In the genomic region with DNA sequence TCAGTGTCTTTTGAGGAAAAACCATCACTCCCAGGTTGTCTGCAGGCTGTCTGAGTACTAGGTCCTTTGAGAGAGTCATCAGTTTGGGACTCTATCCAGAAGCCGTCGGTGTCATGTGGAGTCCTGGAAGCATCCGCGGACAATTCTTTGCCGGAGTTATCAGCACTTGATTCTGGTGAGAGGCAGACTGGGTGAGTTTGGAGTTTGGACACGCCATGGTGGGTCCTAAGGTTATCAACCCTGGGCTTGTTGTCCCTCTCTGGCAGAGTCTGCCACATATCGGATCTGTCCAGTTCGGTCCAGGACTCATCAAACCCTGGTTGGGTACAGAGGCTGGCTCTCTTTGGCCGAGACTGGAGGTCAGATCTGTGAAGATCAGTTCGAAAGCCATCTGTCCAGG, we compare ENCODE assay signal across 8 mouse cellular contexts. TPM values are rescaled to one million over a fixed set of nuclear protein-coding genes. Genes with fewer than 3 reads are reported as not detected.
A peak's percentile ranks its signal among the peaks of the same experiment; 100 is the strongest.
DNase-seq lines count a peak whose midpoint lies in the region; ATAC-seq and TF ChIP-seq lines count a peak whose summit lies in the region.

No protein-coding gene starts in this region.

- H3K36me3 ChIP-seq in lung, embryonic 14.5 days (ENCODE audit: insufficient read depth): 0 out of 2 replicates have a peak, but pooled peaks cover 1% of the 10 kb centered on the region
- H3K36me3 ChIP-seq in forebrain, embryonic 15.5 days: peaks cover 2% of the 10 kb centered on the region; the same call in 1 of the 2 replicates
- peaks cover 7% of the 10 kb centered on the region for H3K36me3 ChIP-seq in liver, embryonic 12.5 days
- H3K36me3 ChIP-seq in stomach, embryonic 16.5 days (ENCODE audit: control insufficient read depth, insufficient read depth, low read length): no peaks in the 10 kb centered on the region

- WGBS in lung, embryonic 14.5 days: under 1% methylated on average over 10 of the region's 10 CpGs
- 3% methylated on average over 10 of the region's 10 CpGs for WGBS in forebrain, embryonic 15.5 days
- WGBS in liver, embryonic 12.5 days (ENCODE audit: insufficient replicate concordance): 7% methylated on average over 10 of the region's 10 CpGs
- 2% methylated on average over 10 of the region's 10 CpGs for WGBS in stomach, embryonic 16.5 days

- H3K27me3 ChIP-seq in lung, embryonic 14.5 days (ENCODE audit: insufficient read depth, low read length): no peaks in the 10 kb centered on the region
- H3K27me3 ChIP-seq in forebrain, embryonic 15.5 days: no peaks in the 10 kb centered on the region
- H3K27me3 ChIP-seq in liver, embryonic 12.5 days (replicated peaks): no peaks in the 10 kb centered on the region
- H3K27me3 ChIP-seq in stomach, embryonic 16.5 days (ENCODE audit: control insufficient read depth, insufficient read depth, low read length): no peaks in the 10 kb centered on the region

- H3K4me1 ChIP-seq in lung, embryonic 14.5 days (ENCODE audit: insufficient read depth): peaks cover 17% of the 10 kb centered on the region; the same call in 1 of the 2 replicates
- H3K4me1 ChIP-seq in forebrain, embryonic 15.5 days: peaks cover 52% of the 10 kb centered on the region
- peaks cover 79% of the 10 kb centered on the region for H3K4me1 ChIP-seq in liver, embryonic 12.5 days
- H3K4me1 ChIP-seq in stomach, embryonic 16.5 days (ENCODE audit: control insufficient read depth, insufficient read depth, low read length): peaks cover 41% of the 10 kb centered on the region

- TF ChIP-seq CTCF in lung, embryonic 14.5 days (IDR thresholded peaks at IDR 0.05; ENCODE audit: low read depth): no peak

- peak overlapping the region; percentile 76 for H3K4me2 ChIP-seq in lung, embryonic 14.5 days
- peak overlapping the region; percentile 77 for H3K4me2 ChIP-seq in forebrain, embryonic 15.5 days (replicated peaks)
- peak overlapping the region; percentile 92 for H3K4me2 ChIP-seq in liver, embryonic 12.5 days
- H3K4me2 ChIP-seq in stomach, embryonic 16.5 days (ENCODE audit: low read depth, low read length): peak overlapping the region; percentile 76

- peak overlapping the region; percentile 76 for H3K9ac ChIP-seq in lung, embryonic 14.5 days
- H3K9ac ChIP-seq in forebrain, embryonic 15.5 days (replicated peaks): peak overlapping the region; percentile 92
- peak overlapping the region; percentile 84 for H3K9ac ChIP-seq in liver, embryonic 12.5 days
- peak overlapping the region; percentile 91 for H3K9ac ChIP-seq in stomach, embryonic 16.5 days (ENCODE audit: low read length)

- DNase-seq in lung, embryonic 14.5 days: peak; percentile 24
- DNase-seq in lung, postnatal 4 days: no peak
- DNase-seq in cerebellum, adult 11 months: peak; percentile 44
- no peak for DNase-seq in right cerebral cortex, postnatal 36 days (ENCODE audit: low spot score in 2 of 2)
- DNase-seq in yolk sac, embryonic 10.5 days (ENCODE audit: low spot score): no peak

- peak overlapping the region; percentile 91; the same call in 1 of the 2 replicates for H3K27ac ChIP-seq in lung, embryonic 14.5 days (ENCODE audit: low read depth)
- peak overlapping the region; percentile 81 for H3K27ac ChIP-seq in forebrain, embryonic 15.5 days (replicated peaks)
- H3K27ac ChIP-seq in liver, embryonic 12.5 days: peak overlapping the region; percentile 80
- H3K27ac ChIP-seq in stomach, embryonic 16.5 days (ENCODE audit: low read length): peak overlapping the region; percentile 92

- ATAC-seq in lung, embryonic 14.5 days (ENCODE audit: insufficient read depth): peak; percentile 1; the same call in 1 of the 2 replicates
- peak; percentile 1; the same call in 1 of the 2 replicates for ATAC-seq in forebrain, embryonic 15.5 days (replicated peaks)
- ATAC-seq in liver, embryonic 12.5 days: peak; percentile 3; the same call in 1 of the 2 replicates
- ATAC-seq in stomach, embryonic 16.5 days (ENCODE audit: insufficient read depth, low FRiP score): no peak

- H3K9me3 ChIP-seq in lung, embryonic 14.5 days (ENCODE audit: low read depth, low read length): no peaks in the 10 kb centered on the region
- H3K9me3 ChIP-seq in forebrain, embryonic 15.5 days: no peaks in the 10 kb centered on the region
- no peaks in the 10 kb centered on the region for H3K9me3 ChIP-seq in liver, embryonic 12.5 days (replicated peaks)
- H3K9me3 ChIP-seq in stomach, embryonic 16.5 days (replicated peaks; ENCODE audit: control insufficient read depth, low read length): no peaks in the 10 kb centered on the region

- H3K4me3 ChIP-seq in lung, embryonic 14.5 days (ENCODE audit: low read depth, low read length): peak overlapping the region; percentile 76
- H3K4me3 ChIP-seq in forebrain, embryonic 15.5 days: peak overlapping the region; percentile 86
- H3K4me3 ChIP-seq in liver, embryonic 12.5 days: peak overlapping the region; percentile 70
- peak overlapping the region; percentile 91 for H3K4me3 ChIP-seq in stomach, embryonic 16.5 days (replicated peaks; ENCODE audit: low read length)

RNA-seq across cellular contexts. Expression of gene Itpkc, which starts 0.8 kb away (rescaled TPM):
- 5.4 and 5.9 TPM in 2 replicates for polyA plus RNA-seq in lung, embryonic 14.5 days (2014; fragmentation: Nextera tagmentation; extraction: Ambion mirVana)
- 6.8 and 7.1 TPM in 2 replicates for polyA plus RNA-seq in forebrain, embryonic 15.5 days (2015; fragmentation: Nextera tagmentation; extraction: Ambion mirVana)
- 3.5 and 4.1 TPM in 2 replicates for polyA plus RNA-seq in liver, embryonic 12.5 days (2016; fragmentation: Nextera tagmentation; extraction: Ambion mirVana)
- polyA plus RNA-seq in stomach, embryonic 16.5 days (2015; fragmentation: Nextera tagmentation; extraction: Ambion mirVana): 10.3 and 11.0 TPM in 2 replicates

RNA-seq across cellular contexts. Expression of gene Coq8b, which starts 5.1 kb away (rescaled TPM):
- polyA plus RNA-seq in lung, embryonic 14.5 days (2014; fragmentation: Nextera tagmentation; extraction: Ambion mirVana): 12.8 and 13.7 TPM in 2 replicates
- 26.1 and 27.8 TPM in 2 replicates for polyA plus RNA-seq in forebrain, embryonic 15.5 days (2015; fragmentation: Nextera tagmentation; extraction: Ambion mirVana)
- polyA plus RNA-seq in liver, embryonic 12.5 days (2016; fragmentation: Nextera tagmentation; extraction: Ambion mirVana): 14.2 and 15.7 TPM in 2 replicates
- 26.4 TPM in 2 replicates for polyA plus RNA-seq in stomach, embryonic 16.5 days (2015; fragmentation: Nextera tagmentation; extraction: Ambion mirVana)

RNA-seq across cellular contexts. Expression of gene Numbl, which starts 30.6 kb away (rescaled TPM):
- 15.2 and 16.2 TPM in 2 replicates for polyA plus RNA-seq in lung, embryonic 14.5 days (2014; fragmentation: Nextera tagmentation; extraction: Ambion mirVana)
- polyA plus RNA-seq in forebrain, embryonic 15.5 days (2015; fragmentation: Nextera tagmentation; extraction: Ambion mirVana): 47.2 and 49.0 TPM in 2 replicates
- polyA plus RNA-seq in liver, embryonic 12.5 days (2016; fragmentation: Nextera tagmentation; extraction: Ambion mirVana): 3.9 and 4.0 TPM in 2 replicates
- polyA plus RNA-seq in stomach, embryonic 16.5 days (2015; fragmentation: Nextera tagmentation; extraction: Ambion mirVana): 13.7 and 15.8 TPM in 2 replicates

RNA-seq across cellular contexts. Expression of gene Snrpa, which starts 31.6 kb away (rescaled TPM):
- polyA plus RNA-seq in lung, embryonic 14.5 days (2014; fragmentation: Nextera tagmentation; extraction: Ambion mirVana): 293 and 320 TPM in 2 replicates
- polyA plus RNA-seq in forebrain, embryonic 15.5 days (2015; fragmentation: Nextera tagmentation; extraction: Ambion mirVana): 228 and 236 TPM in 2 replicates
- polyA plus RNA-seq in liver, embryonic 12.5 days (2016; fragmentation: Nextera tagmentation; extraction: Ambion mirVana): 150 and 163 TPM in 2 replicates
- 184 and 213 TPM in 2 replicates for polyA plus RNA-seq in stomach, embryonic 16.5 days (2015; fragmentation: Nextera tagmentation; extraction: Ambion mirVana)

RNA-seq across cellular contexts. Expression of gene BC024978, which starts 32.1 kb away (rescaled TPM):
- 3.2 and 3.8 TPM in 2 replicates for polyA plus RNA-seq in lung, embryonic 14.5 days (2014; fragmentation: Nextera tagmentation; extraction: Ambion mirVana)
- 3.6 and 3.9 TPM in 2 replicates for polyA plus RNA-seq in forebrain, embryonic 15.5 days (2015; fragmentation: Nextera tagmentation; extraction: Ambion mirVana)
- polyA plus RNA-seq in liver, embryonic 12.5 days (2016; fragmentation: Nextera tagmentation; extraction: Ambion mirVana): 1.5 TPM in 2 replicates
- polyA plus RNA-seq in stomach, embryonic 16.5 days (2015; fragmentation: Nextera tagmentation; extraction: Ambion mirVana): 3.2 TPM in 2 replicates

Comparison
In these comparisons a context has a peak if more than half of its experiments do, and no peak if none do; other contexts are left out.
1. DNase-seq: peak in lung, embryonic 14.5 days (single experiment) and cerebellum, adult 11 months (single experiment); none in lung, postnatal 4 days (0 of 2), right cerebral cortex, postnatal 36 days (0 of 2) and yolk sac, embryonic 10.5 days (single experiment).
2. Peak in every context shown above with its lines, with median percentiles within 50 percentile points of each other: H3K27ac ChIP-seq, H3K4me2 ChIP-seq, H3K4me3 ChIP-seq and H3K9ac ChIP-seq.